Mouse (Mus musculus) megakaryocyte, embryonic 14.5 days (primary cell): Measurements from ENCODE around the gene Wnt4.

Experiments
- FLI1 ChIP-seq: IDR thresholded peaks from 2 replicates; pipeline ENCODE4 v1.6.1; 2012; ENCODE audit warnings: low read length, inconsistent platforms, mixed read lengths
- GATA1 ChIP-seq: IDR thresholded peaks from 3 replicates; pipeline ENCODE4 v1.6.1; 2012; ENCODE audit warnings: mixed read lengths, low read length, inconsistent platforms, borderline replicate concordance

DNA sequence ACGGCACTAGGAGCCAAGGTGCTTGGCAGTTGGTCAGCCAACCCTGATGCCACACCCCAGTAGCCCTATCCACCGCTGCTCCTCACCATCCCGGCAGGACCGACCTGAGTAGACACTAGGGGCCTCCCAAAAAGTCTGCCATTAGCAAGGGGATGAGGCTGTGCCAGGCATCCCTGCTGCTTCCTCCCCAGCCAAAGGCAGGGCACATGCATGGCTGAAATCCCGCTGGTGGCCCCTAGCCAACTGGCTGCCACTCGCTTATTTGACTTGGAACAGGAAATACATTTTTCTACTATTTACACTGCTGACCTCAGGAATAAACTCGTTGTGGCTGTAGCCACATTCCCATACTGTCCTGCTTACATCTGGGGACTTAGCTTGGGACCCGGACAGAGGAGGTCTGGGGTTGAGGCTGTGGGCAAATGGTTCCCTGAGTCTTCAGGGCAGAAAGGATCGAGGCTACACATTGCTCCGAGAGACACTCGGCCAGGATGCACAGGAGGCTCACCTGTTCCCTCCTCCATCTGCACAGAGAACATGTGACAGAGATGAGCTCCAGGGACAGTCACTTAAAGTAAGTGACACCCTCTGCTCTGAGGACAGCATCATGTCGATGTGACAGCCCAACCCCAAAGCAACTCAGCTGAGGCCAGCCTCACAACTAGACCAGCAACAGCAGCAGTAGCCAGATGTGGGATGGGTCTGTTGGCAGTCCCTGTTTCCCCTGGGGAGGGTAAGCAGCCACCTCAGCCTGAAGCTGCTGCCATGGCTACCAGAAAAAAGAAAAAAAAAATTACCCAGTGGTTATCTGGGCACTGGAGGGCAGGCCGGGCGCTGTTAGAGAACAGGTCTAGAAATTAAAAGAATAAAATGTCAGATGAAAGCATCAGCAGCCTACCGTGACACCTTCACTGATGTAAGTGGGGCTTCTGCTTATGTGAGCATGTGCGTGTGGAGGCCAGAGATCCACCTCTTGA lies 45.5 kb upstream of the Wnt4 start:
- no peak for TF ChIP-seq GATA1
- no peak for TF ChIP-seq FLI1
